Mouse (Mus musculus) E14TG2a.4 (cell line): ENCODE data around the gene Baz1b.

ENCODE experiments used
- CTCF ChIP-seq: conservative IDR thresholded peaks from 2 replicates; pipeline ENCODE4 v1.5.1; 2014; ENCODE audit warnings: low read length
- NANOG ChIP-seq: IDR thresholded peaks from 2 replicates; pipeline ENCODE4 v1.6.1; 2014; ENCODE audit warnings: borderline replicate concordance, low read length, mixed read lengths

GRCm38 (mm10) chr5:135181776-135182175 is 5.3 kb upstream of the Baz1b start:
- TF ChIP-seq CTCF = no peak
- TF ChIP-seq NANOG = no peak
